Mouse (Mus musculus) forebrain, embryonic 11.5 days (tissue): ENCODE results near the gene Glyctk. TPM values are rescaled to one million over a fixed set of nuclear protein-coding genes. Genes with fewer than 3 reads are reported as not detected.

ENCODE experiments used
- ATAC-seq: fragments of 200-750 bp; cut with Nextera tagmentation; replicated peaks from 2 replicates; pipeline ENCODE4 v1.8.0; 2017; ENCODE audit warnings: moderate TSS enrichment; ENCODE audit not compliant: low FRiP score
- DNase-seq: peaks from one replicate; pipeline ENCODE4 v3.0.0-alpha.2; 2017; ENCODE audit warnings: low spot score
- H3K27ac ChIP-seq: fragments of 300-500 bp; sonication (generic); 2 replicates; pipeline ENCODE4 v1.5.1; 2014; ENCODE audit warnings: low read depth, low read length
- H3K27me3 ChIP-seq: fragments of 300-500 bp; sonication (generic); 2 replicates; pipeline ENCODE4 v1.6.1; 2014; ENCODE audit warnings: mild to moderate bottlenecking, low read length, mixed read lengths; ENCODE audit not compliant: control insufficient read depth, insufficient read depth
- H3K36me3 ChIP-seq: fragments of 300-500 bp; sonication (generic); 2 replicates; pipeline ENCODE4 v1.6.1; 2014; ENCODE audit warnings: mild to moderate bottlenecking, low read length, moderate library complexity, mixed read lengths; ENCODE audit not compliant: control insufficient read depth, insufficient read depth
- H3K4me1 ChIP-seq: fragments of 300-500 bp; sonication (generic); replicated peaks from 2 replicates; pipeline ENCODE4 v1.6.1; 2014; ENCODE audit warnings: low read length, mixed read lengths; ENCODE audit not compliant: control insufficient read depth, insufficient read depth
- H3K4me2 ChIP-seq: fragments of 300-500 bp; sonication (generic); 2 replicates; pipeline ENCODE4 v1.6.1; 2014; ENCODE audit warnings: low read depth, mild to moderate bottlenecking, low read length, moderate library complexity, mixed read lengths; ENCODE audit not compliant: severe bottlenecking
- H3K4me3 ChIP-seq: fragments of 300-500 bp; sonication (generic); 2 replicates; pipeline ENCODE4 v1.5.1; 2014; ENCODE audit warnings: low read depth, low read length
- H3K9ac ChIP-seq: fragments of 300-500 bp; sonication (generic); 2 replicates; pipeline ENCODE4 v1.6.1; 2014; ENCODE audit warnings: low read length
- H3K9me3 ChIP-seq: fragments of 300-500 bp; sonication (generic); 2 replicates; pipeline ENCODE4 v1.6.1; 2016; ENCODE audit warnings: low read length, mixed read lengths; ENCODE audit not compliant: control insufficient read depth
- WGBS: fragments of 180-500 bp; shearing (Covaris S2); extraction: QIAGEN DNeasy Blood & Tissue Kit; methylation state at CpG from one replicate; pipeline ENCODE4 v1.1.7; 2014; 5-methylcytosine and 5-hydroxymethylcytosine counted together
- polyA plus RNA-seq: library from polyadenylated mRNA; unstranded; fragments of >200 nt; fragmentation: Nextera tagmentation; extraction: Ambion mirVana; gene quantifications from 2 replicates; pipeline ENCODE4 v1.2.1, GENCODE M21; 2014

The Glyctk gene
- polyA plus RNA-seq, 1 experiment from 2014 or later = 10.2 TPM

DNA sequence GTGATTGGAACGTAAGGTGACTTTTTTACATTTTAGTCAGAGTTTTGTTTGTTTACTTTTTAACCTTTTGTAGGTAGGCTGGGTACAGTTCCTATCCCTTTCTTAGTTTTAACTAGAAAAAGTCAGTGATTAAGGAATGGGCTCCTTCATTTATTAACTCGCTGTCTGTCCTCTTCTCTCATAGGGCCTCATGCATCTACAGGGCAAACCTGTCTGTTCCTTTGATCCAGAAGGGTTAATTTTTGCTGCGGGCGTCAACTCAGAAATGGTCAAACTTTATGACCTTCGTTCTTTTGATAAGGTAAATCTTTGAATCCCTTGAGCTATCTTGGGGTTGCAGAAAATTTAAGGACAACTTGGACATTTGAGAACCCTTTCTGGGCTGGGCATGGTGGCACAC lies 26.1 kb upstream of the Glyctk start:
- Histone ChIP-seq H3K36me3 (peaks cover 45% of the 10 kb centered on the region), H3K4me1 (no peaks in the 10 kb centered on the region), H3K27ac (no peak overlapping the region), H3K4me2 (no peak overlapping the region), H3K9ac (no peak overlapping the region), H3K4me3 (no peak overlapping the region), H3K27me3 (no peaks in the 10 kb centered on the region), H3K9me3 (no peaks in the 10 kb centered on the region)
- no peak for DNase-seq
- ATAC-seq = no peak
- WGBS = 93% methylated on average over 5 of the region's 5 CpGs

DNA sequence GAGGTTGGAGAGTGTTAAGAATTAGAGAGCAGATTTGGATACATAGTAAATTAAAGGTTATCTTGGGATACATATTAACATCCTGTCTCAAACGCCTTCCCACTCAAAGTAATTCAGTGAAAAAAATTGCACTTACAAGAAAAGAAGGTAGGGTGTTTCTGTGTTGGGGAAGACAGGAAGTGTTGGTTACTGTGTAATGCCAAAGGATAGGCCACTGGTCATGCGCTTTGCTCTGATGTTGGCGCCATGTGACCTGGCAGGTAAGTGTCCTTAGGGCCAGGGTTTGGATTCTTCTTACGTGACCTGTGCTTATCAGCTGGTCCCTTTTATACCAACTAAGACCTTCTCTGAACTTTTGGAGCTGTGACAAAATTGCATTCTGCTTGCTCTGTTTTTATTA lies 24.2 kb upstream of the Glyctk start:
- no peak for DNase-seq
- H3K27ac ChIP-seq = no peak overlapping the region
- WGBS = 94% methylated on average over 4 of the region's 4 CpGs
- no peaks in the 10 kb centered on the region for H3K9me3 ChIP-seq
- H3K27me3 ChIP-seq = no peaks in the 10 kb centered on the region
- ATAC-seq = no peak
- H3K9ac ChIP-seq = no peak overlapping the region
- no peaks in the 10 kb centered on the region for H3K4me1 ChIP-seq
- H3K4me2 ChIP-seq = no peak overlapping the region
- no peak overlapping the region for H3K4me3 ChIP-seq
- H3K36me3 ChIP-seq = peaks cover 37% of the 10 kb centered on the region

DNA sequence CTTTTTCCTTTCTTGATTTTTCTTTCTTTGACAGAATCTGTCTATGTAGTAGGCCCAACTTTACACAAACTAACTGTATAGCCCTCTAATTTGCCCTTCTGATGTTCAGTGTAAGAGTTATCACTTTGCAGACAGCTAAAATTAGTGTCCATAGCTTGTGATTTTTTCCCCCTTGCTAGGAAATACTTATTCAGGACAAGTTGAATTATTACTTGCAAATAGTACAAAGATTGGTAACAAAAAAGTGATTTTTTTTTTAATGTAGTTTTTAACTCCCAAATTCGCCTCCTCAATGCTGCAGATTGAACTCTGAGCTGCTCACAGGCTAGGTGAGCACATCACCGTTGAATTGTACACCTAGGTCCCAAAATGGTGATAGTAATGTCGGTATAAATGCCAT lies 22.0 kb upstream of the Glyctk start:
- ATAC-seq (no peak), DNase-seq (no peak)
- Histone ChIP-seq H3K27me3 (no peaks in the 10 kb centered on the region), H3K36me3 (peaks cover 22% of the 10 kb centered on the region), H3K27ac (no peak overlapping the region), H3K4me2 (no peak overlapping the region), H3K9me3 (no peaks in the 10 kb centered on the region), H3K4me1 (no peaks in the 10 kb centered on the region), H3K9ac (no peak overlapping the region), H3K4me3 (no peak overlapping the region)
- 90% methylated on average over 3 of the region's 3 CpGs for WGBS

- ATAC-seq (no peak), DNase-seq (no peak)
- no peak overlapping the region for H3K4me3 ChIP-seq
- WGBS = 89% methylated on average over 2 of the region's 2 CpGs
- H3K4me2 ChIP-seq = no peak overlapping the region
- no peaks in the 10 kb centered on the region for H3K27me3 ChIP-seq
- H3K27ac ChIP-seq = no peak overlapping the region
- H3K4me1 ChIP-seq = no peaks in the 10 kb centered on the region
- H3K9me3 ChIP-seq = no peaks in the 10 kb centered on the region
- no peak overlapping the region for H3K9ac ChIP-seq
- peaks cover 18% of the 10 kb centered on the region for H3K36me3 ChIP-seq
Measured at GRCm38 (mm10) chr9:106179454-106179853, 21.5 kb upstream of the Glyctk start.

DNA sequence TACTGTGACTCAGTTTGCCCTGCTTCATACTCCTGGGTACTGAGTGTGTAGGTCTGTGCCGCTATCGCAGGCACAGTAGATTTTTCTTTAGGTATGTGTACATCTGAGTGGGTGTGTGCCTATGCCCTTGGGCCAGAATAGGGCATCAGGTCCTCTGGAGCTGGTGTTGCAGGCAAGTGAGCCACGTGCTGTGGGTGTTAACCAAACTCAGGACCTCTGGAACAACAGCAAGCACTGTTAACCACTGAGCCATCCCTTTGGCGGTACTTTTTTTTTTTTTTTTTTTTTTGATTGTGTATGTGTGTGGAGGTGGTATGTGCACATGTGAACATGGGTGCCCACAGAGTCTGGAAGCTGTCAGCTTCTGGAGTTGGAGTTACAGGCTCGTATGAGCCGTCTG lies 19.9 kb upstream of the Glyctk start:
- no peak for DNase-seq
- no peak for ATAC-seq
- Histone ChIP-seq H3K36me3 (peaks cover 13% of the 10 kb centered on the region; the same call in 1 of the 2 replicates), H3K9me3 (no peaks in the 10 kb centered on the region), H3K4me2 (no peak overlapping the region), H3K4me3 (no peak overlapping the region), H3K9ac (no peak overlapping the region), H3K27me3 (no peaks in the 10 kb centered on the region), H3K4me1 (peaks cover 6% of the 10 kb centered on the region; the same call in 1 of the 2 replicates), H3K27ac (no peak overlapping the region)
- 95% methylated on average over 6 of the region's 6 CpGs for WGBS

- Histone ChIP-seq H3K4me2 (no peak overlapping the region), H3K4me1 (peaks cover 6% of the 10 kb centered on the region; the same call in 1 of the 2 replicates), H3K4me3 (no peak overlapping the region), H3K36me3 (peaks cover 12% of the 10 kb centered on the region; the same call in 1 of the 2 replicates), H3K27ac (no peak overlapping the region), H3K27me3 (no peaks in the 10 kb centered on the region), H3K9me3 (no peaks in the 10 kb centered on the region), H3K9ac (no peak overlapping the region)
- ATAC-seq (no peak), DNase-seq (no peak)
- WGBS = 90% methylated on average over 5 of the region's 5 CpGs
Measured at GRCm38 (mm10) chr9:106176769-106177168, 18.8 kb upstream of the Glyctk start.

DNA sequence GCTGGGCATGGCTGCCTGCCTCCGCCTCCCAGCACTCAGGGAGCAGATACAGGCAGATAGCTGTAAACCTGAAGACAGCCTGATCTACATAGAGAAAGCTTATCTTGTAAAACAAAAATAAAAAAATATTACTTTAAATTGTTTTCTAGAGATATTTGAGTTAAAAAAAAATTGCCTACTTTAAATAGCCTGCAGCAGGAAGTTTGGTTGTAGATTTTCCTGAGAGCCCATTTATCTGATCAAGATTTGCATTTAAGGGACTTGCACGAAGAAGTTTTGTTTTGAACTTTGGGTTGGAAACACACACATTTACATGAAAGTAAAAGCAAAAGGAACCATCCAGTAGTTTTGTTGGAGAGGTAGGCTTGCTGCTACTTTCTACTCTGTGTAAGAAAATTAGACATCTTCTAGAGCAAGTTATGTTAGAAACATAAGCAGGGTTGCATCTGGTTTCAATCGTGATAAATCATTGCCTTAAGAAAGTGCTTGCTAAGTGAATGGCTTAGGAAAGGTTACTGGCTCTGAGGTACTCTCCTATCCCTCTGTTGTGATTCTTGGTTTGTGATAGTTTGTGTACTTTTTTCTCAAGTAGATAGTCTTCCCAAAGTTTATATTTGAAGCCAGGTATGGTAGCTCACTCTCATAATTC lies 17.7 kb upstream of the Glyctk start:
- peaks cover 6% of the 10 kb centered on the region; the same call in 1 of the 2 replicates for H3K4me1 ChIP-seq
- H3K27me3 ChIP-seq = no peaks in the 10 kb centered on the region
- H3K36me3 ChIP-seq = peaks cover 3% of the 10 kb centered on the region; the same call in 1 of the 2 replicates
- no peak overlapping the region for H3K4me3 ChIP-seq
- ATAC-seq (no peak), DNase-seq (no peak)
- no peaks in the 10 kb centered on the region for H3K9me3 ChIP-seq
- 86% methylated on average over 3 of the region's 3 CpGs for WGBS
- no peak overlapping the region for H3K27ac ChIP-seq
- no peak overlapping the region for H3K9ac ChIP-seq
- H3K4me2 ChIP-seq = no peak overlapping the region

DNA sequence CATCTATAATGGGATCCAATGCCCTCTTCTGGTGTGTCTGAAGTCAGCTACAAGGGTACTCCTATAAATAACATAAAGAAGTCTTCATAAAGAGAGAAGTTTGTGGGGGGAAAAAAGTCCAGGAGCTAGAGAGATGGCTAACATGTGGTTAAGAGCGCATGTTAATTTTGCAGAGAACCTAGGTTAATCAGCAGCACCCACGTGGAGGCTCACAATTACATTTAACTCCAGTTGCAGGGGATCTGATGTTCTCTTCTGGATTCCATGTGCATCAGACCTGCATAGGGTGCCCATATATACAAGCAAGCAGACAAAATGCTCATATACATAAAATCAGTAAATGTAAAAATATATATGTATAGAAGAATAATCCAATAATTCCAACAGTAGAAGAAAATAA lies 15.4 kb upstream of the Glyctk start:
- no peak for ATAC-seq
- Histone ChIP-seq H3K4me1 (peaks cover 9% of the 10 kb centered on the region; the same call in 1 of the 2 replicates), H3K4me3 (peak overlapping the region; percentile 93; the same call in 1 of the 2 replicates), H3K4me2 (peak overlapping the region; percentile 81; the same call in 1 of the 2 replicates), H3K9me3 (no peaks in the 10 kb centered on the region), H3K27me3 (no peaks in the 10 kb centered on the region), H3K36me3 (no peaks in the 10 kb centered on the region; the same call in 1 of the 2 replicates), H3K27ac (no peak overlapping the region), H3K9ac (no peak overlapping the region)
- 81% methylated on average over 2 of the region's 2 CpGs for WGBS
- no peak for DNase-seq

DNA sequence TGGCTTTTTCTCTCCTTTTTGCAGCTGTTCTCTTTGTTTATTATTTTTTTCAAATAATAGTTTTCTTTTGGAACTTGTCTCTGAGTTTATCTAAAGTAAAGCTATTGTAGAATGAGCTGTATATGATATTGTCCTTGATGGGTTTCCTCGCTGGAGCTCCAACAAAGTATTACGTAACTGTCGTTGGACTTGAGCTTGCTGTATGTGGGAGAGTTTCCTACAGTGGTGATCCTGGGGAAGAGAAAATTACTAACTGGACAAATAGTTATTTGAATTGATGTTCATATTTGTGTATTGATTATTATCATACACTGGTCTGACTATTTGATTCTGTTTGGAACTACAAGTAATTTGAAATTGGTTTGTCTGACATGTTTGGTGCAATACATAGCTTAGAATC lies 14.6 kb upstream of the Glyctk start:
- Histone ChIP-seq H3K4me1 (peaks cover 9% of the 10 kb centered on the region; the same call in 1 of the 2 replicates), H3K4me2 (peak overlapping the region; percentile 81), H3K9ac (peak overlapping the region; percentile 96), H3K27me3 (no peaks in the 10 kb centered on the region), H3K9me3 (no peaks in the 10 kb centered on the region), H3K36me3 (no peaks in the 10 kb centered on the region; the same call in 1 of the 2 replicates), H3K4me3 (peak overlapping the region; percentile 93), H3K27ac (no peak overlapping the region)
- DNase-seq (no peak), ATAC-seq (no peak)
- 54% methylated on average over 3 of the region's 3 CpGs for WGBS
